Mouse (Mus musculus) thymus, adult 2 months (tissue): ENCODE data around the gene Pax5. TPM values are rescaled to one million over a fixed set of nuclear protein-coding genes. Genes with fewer than 3 reads are reported as not detected.

Experiments used
- DNase-seq: peaks from one replicate; pipeline ENCODE4 v3.0.0; 2021
- H3K27ac ChIP-seq: fragments of 200-500 bp; 2 replicates; pipeline ENCODE4 v1.5.1; 2012; ENCODE audit warnings: low read length, control low read depth; ENCODE audit not compliant: control insufficient read depth, insufficient read depth
- H3K27me3 ChIP-seq: fragments of 200-500 bp; 2 replicates; pipeline ENCODE4 v1.6.1; 2012; ENCODE audit warnings: mild to moderate bottlenecking, low read length, moderate library complexity, mixed read lengths; ENCODE audit not compliant: control insufficient read depth, insufficient read depth
- H3K36me3 ChIP-seq: fragments of 200-500 bp; 2 replicates; pipeline ENCODE4 v1.6.1; 2012; ENCODE audit warnings: mild to moderate bottlenecking, low read length, moderate library complexity; ENCODE audit not compliant: control insufficient read depth, insufficient read depth
- H3K4me1 ChIP-seq: fragments of 200-500 bp; replicated peaks from 2 replicates; pipeline ENCODE4 v1.6.1; 2012; ENCODE audit warnings: low read length; ENCODE audit not compliant: control insufficient read depth, insufficient read depth
- H3K4me3 ChIP-seq: fragments of 200-500 bp; 2 replicates; pipeline ENCODE4 v1.5.1; 2012; ENCODE audit warnings: mild to moderate bottlenecking, low read length, control low read depth, moderate library complexity; ENCODE audit not compliant: control insufficient read depth, insufficient read depth
- CTCF ChIP-seq: fragments of 200-500 bp; IDR thresholded peaks from 2 replicates; pipeline ENCODE4 v1.5.1; 2012; ENCODE audit warnings: mild to moderate bottlenecking, control low read depth, low read length, moderate library complexity, borderline replicate concordance; ENCODE audit not compliant: control insufficient read depth, poor library complexity, insufficient read depth; ENCODE audit errors: extremely low read depth
- POLR2A ChIP-seq: fragments of 200-500 bp; IDR thresholded peaks from 2 replicates; pipeline ENCODE4 v1.6.1; 2012; ENCODE audit warnings: mild to moderate bottlenecking, low read length, control low read depth, moderate library complexity; ENCODE audit not compliant: control insufficient read depth, poor library complexity, insufficient read depth; ENCODE audit errors: extremely low read depth
- WGBS: fragments of 180-500 bp; shearing (Covaris S2); methylation state at CpG from one replicate; pipeline ENCODE4 v1.1.7; 2018; 5-methylcytosine and 5-hydroxymethylcytosine counted together
- polyA plus RNA-seq: library from polyadenylated mRNA; depleted of rRNA; stranded (reverse); fragments of >200 nt; gene quantifications from 2 replicates; pipeline ENCODE4 v1.2.3, GENCODE M21; 2012

Gene Pax5
- polyA plus RNA-seq, 1 experiment, result 2.7 TPM

GRCm38 (mm10) chr4:44557815-44558563 is 152.3 kb downstream of the Pax5 start:
- no peaks in the 10 kb centered on the region for H3K4me1 ChIP-seq
- 11% methylated on average over 36 of the region's 36 CpGs for whole genome bisulfite sequencing
- TF ChIP-seq CTCF, result no peak
- TF ChIP-seq POLR2A, result no peak
- H3K36me3 ChIP-seq, result no peaks in the 10 kb centered on the region
- no peak overlapping the region for H3K27ac ChIP-seq
- no peak for DNase-seq
- no peaks in the 10 kb centered on the region for H3K27me3 ChIP-seq
- no peak overlapping the region for H3K4me3 ChIP-seq

- Histone ChIP-seq H3K4me1 (no peaks in the 10 kb centered on the region), H3K36me3 (no peaks in the 10 kb centered on the region), H3K27me3 (no peaks in the 10 kb centered on the region), H3K4me3 (no peak overlapping the region), H3K27ac (no peak overlapping the region)
- no peak for DNase-seq
- 96% methylated on average over 9 of the region's 9 CpGs for WGBS
- TF ChIP-seq CTCF (no peak), POLR2A (no peak)
These were observed 153.6 kb downstream of the Pax5 start for GRCm38 (mm10) chr4:44556586-44557281.

- H3K27me3 ChIP-seq, result no peaks in the 10 kb centered on the region
- no peak overlapping the region for H3K4me3 ChIP-seq
- DNase-seq, result no peak
- 80% methylated on average over 9 of the region's 9 CpGs for WGBS
- H3K36me3 ChIP-seq, result no peaks in the 10 kb centered on the region
- no peak for TF ChIP-seq POLR2A
- TF ChIP-seq CTCF, result no peak
- no peak overlapping the region for H3K27ac ChIP-seq
- no peaks in the 10 kb centered on the region for H3K4me1 ChIP-seq
These were observed 154.7 kb downstream of the Pax5 start for GRCm38 (mm10) chr4:44555576-44555975.

- TF ChIP-seq POLR2A, result no peak
- no peak for TF ChIP-seq CTCF
- Histone ChIP-seq H3K4me1 (no peaks in the 10 kb centered on the region), H3K27me3 (no peaks in the 10 kb centered on the region), H3K36me3 (no peaks in the 10 kb centered on the region), H3K4me3 (no peak overlapping the region), H3K27ac (no peak overlapping the region)
- 87% methylated on average over 12 of the region's 12 CpGs for WGBS
- no peak for DNase-seq
These were observed 158.8 kb downstream of the Pax5 start for GRCm38 (mm10) chr4:44551470-44551869.

GRCm38 (mm10) chr4:44549029-44549428 is 161.3 kb downstream of the Pax5 start:
- H3K4me3 ChIP-seq, result no peak overlapping the region
- TF ChIP-seq POLR2A, result no peak
- TF ChIP-seq CTCF, result no peak
- WGBS, result 86% methylated on average over 7 of the region's 7 CpGs

GRCm38 (mm10) chr4:44545669-44546068 is 164.6 kb downstream of the Pax5 start:
- Histone ChIP-seq H3K4me1 (no peaks in the 10 kb centered on the region), H3K36me3 (no peaks in the 10 kb centered on the region), H3K4me3 (no peak overlapping the region), H3K27ac (no peak overlapping the region), H3K27me3 (no peaks in the 10 kb centered on the region)
- TF ChIP-seq POLR2A (no peak), CTCF (no peak)
- DNase-seq, result no peak
- 20% methylated on average over 8 of the region's 8 CpGs for WGBS

More at GRCm38 (mm10) chr4:44549029-44549428, 161.3 kb downstream of the Pax5 start:
- no peak for DNase-seq
- Histone ChIP-seq H3K27ac (no peak overlapping the region), H3K4me1 (no peaks in the 10 kb centered on the region), H3K27me3 (no peaks in the 10 kb centered on the region), H3K36me3 (no peaks in the 10 kb centered on the region)
